Mouse (Mus musculus): ENCODE results near the gene Lars2.
"Not testable (repeated sequence)": the region's sequence is repeated elsewhere in the genome, so short reads cannot be mapped to it uniquely, and the experiment has no call there.

The Lars2 gene

GRCm38 (mm10) chr9:123366708-123367385 is at the start of gene Lars2:
Gene Lars2 (plus strand): TSS chr9:123366927.
- peak; percentile 63 for DNase-seq (ENCODE audit: low spot score)

GRCm38 (mm10) chr9:123326106-123326505 is 40.6 kb upstream of the Lars2 start:
- no peak for DNase-seq (ENCODE audit: low spot score)

GRCm38 (mm10) chr9:123328336-123328735 is 38.4 kb upstream of the Lars2 start:
- no peak for DNase-seq (ENCODE audit: low spot score)

GRCm38 (mm10) chr9:123329831-123330230 is 36.9 kb upstream of the Lars2 start:
- no peak for DNase-seq (ENCODE audit: low spot score)

GRCm38 (mm10) chr9:123330271-123330670 is 36.5 kb upstream of the Lars2 start:
- not testable (repeated sequence) for DNase-seq (ENCODE audit: low spot score)

GRCm38 (mm10) chr9:123333479-123333878 is 33.2 kb upstream of the Lars2 start:
- DNase-seq (ENCODE audit: low spot score) = no peak

GRCm38 (mm10) chr9:123335044-123335670 is 31.6 kb upstream of the Lars2 start:
- DNase-seq (ENCODE audit: low spot score) = no peak

GRCm38 (mm10) chr9:123339651-123340144 is 27.0 kb upstream of the Lars2 start:
- DNase-seq (ENCODE audit: low spot score) = no peak

GRCm38 (mm10) chr9:123341256-123341655 is 25.5 kb upstream of the Lars2 start:
- DNase-seq (ENCODE audit: low spot score) = no peak

GRCm38 (mm10) chr9:123343069-123343468 is 23.7 kb upstream of the Lars2 start:
- DNase-seq (ENCODE audit: low spot score) = no peak

- not testable (repeated sequence) for DNase-seq (ENCODE audit: low spot score)
Observed at GRCm38 (mm10) chr9:123349286-123349685, 17.4 kb upstream of the Lars2 start.

- DNase-seq (ENCODE audit: low spot score) = no peak
Observed at GRCm38 (mm10) chr9:123359981-123360380, 6.7 kb upstream of the Lars2 start.

GRCm38 (mm10) chr9:123365353-123365752 is 1.4 kb upstream of the Lars2 start:
- no peak for DNase-seq (ENCODE audit: low spot score)

GRCm38 (mm10) chr9:123365942-123366707 is 602 bp upstream of the Lars2 start:
- no peak for DNase-seq (ENCODE audit: low spot score)

GRCm38 (mm10) chr9:123367636-123368035 is 909 bp downstream of the Lars2 start:
- DNase-seq (ENCODE audit: low spot score) = no peak

GRCm38 (mm10) chr9:123382399-123382798 is 15.7 kb downstream of the Lars2 start:
- no peak for DNase-seq (ENCODE audit: low spot score)

GRCm38 (mm10) chr9:123384696-123385095 is 18.0 kb downstream of the Lars2 start:
- no peak for DNase-seq (ENCODE audit: low spot score)

- no peak for DNase-seq (ENCODE audit: low spot score)
Observed at GRCm38 (mm10) chr9:123385352-123386198, 18.8 kb downstream of the Lars2 start.

- no peak for DNase-seq (ENCODE audit: low spot score)
Observed at GRCm38 (mm10) chr9:123386347-123386746, 19.6 kb downstream of the Lars2 start.

GRCm38 (mm10) chr9:123388087-123389007 is 21.6 kb downstream of the Lars2 start:
- DNase-seq (ENCODE audit: low spot score) = not testable (repeated sequence)

Measured in urinary bladder, postnatal 10 days (tissue).